Mouse (Mus musculus): Measurements from ENCODE around the gene Vmn1r84.

Gene Vmn1r84

GRCm38 (mm10) chr7:12369173-12369572 lies at the start of gene Vmn1r84:
Gene Vmn1r84 (minus strand): TSS chr7:12369273.
- no peak for DNase-seq

- no peak for DNase-seq
These were observed 39.7 kb downstream of the Vmn1r84 start, which contains the start of gene Vmn1r83 for GRCm38 (mm10) chr7:12329381-12329780. Gene Vmn1r83 (minus strand): TSS chr7:12329481.

Measured in cerebellum, adult 18-20 months (tissue).